Mouse (Mus musculus): Measurements from ENCODE around the gene Dapk1. TPM values are rescaled to one million over a fixed set of nuclear protein-coding genes. Genes with fewer than 3 reads are reported as not detected.

Dapk1 gene
- 1.7 TPM for polyA plus RNA-seq (2017; shearing (Covaris generic))

GRCm38 (mm10) chr13:60601436-60602415, at the start of gene Dapk1:
TSS of gene Dapk1 (plus strand) at chr13:60601947.

GRCm38 (mm10) chr13:60786264-60786663, 184.5 kb downstream of the Dapk1 start, which contains the start of gene BC051665:
TSS of gene BC051665 (minus strand) at chr13:60786364.

GRCm38 (mm10) chr13:60802749-60803148, 201.0 kb downstream of the Dapk1 start, which contains the start of gene Ctsll3:
TSS of gene Ctsll3 (minus strand) at chr13:60802849.

Other genes starting within 250 kb of the Dapk1 start
- gene BC051665, start 184.4 kb downstream of the Dapk1 start, polyA plus RNA-seq (2017; shearing (Covaris generic)) = not detected
- gene Ctsll3, start 200.9 kb downstream of the Dapk1 start, polyA plus RNA-seq (2017; shearing (Covaris generic)) = not detected